Mouse (Mus musculus) E14TG2a.4 (cell line): ENCODE measurements around the gene Pak4.

Experiments used
- CTCF ChIP-seq: conservative IDR thresholded peaks from 2 replicates; pipeline ENCODE4 v1.5.1; 2014; ENCODE audit warnings: low read length
- NANOG ChIP-seq: IDR thresholded peaks from 2 replicates; pipeline ENCODE4 v1.6.1; 2014; ENCODE audit warnings: borderline replicate concordance, low read length, mixed read lengths
- POU5F1 ChIP-seq: IDR thresholded peaks from 2 replicates; pipeline ENCODE4 v1.6.1; 2014; ENCODE audit warnings: low read length, borderline replicate concordance

DNA sequence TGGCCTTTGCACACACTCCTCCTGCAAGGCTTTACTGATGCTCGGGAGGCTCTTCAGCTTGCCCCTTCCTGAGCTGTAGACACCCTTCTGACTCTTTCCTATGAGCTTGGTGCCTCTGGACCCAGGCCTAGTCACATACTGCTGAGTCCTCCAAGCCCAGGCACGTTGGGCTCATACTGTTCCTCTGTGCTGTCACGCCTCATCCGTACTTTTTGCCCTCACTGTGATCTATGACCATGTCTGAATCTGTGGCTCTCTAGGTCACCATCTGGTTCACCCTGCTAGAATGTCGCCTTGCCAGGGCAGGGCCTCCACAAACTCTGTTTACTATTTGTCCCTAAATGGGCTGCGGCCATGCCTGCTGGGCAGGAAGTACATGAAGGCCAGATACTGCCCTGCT, 44.9 kb downstream of the Pak4 start:
- TF ChIP-seq CTCF: no peak
- TF ChIP-seq POU5F1: no peak
- no peak for TF ChIP-seq NANOG
